Mouse (Mus musculus): ENCODE measurements at regions not wholly inside any gene's neighbourhood (a gene's known extent, or its start where the extent isn't known, plus 50 kb on each side); places are given as distances from the start of the nearest gene placed in this dataset.

GRCm38 (mm10) chr12:46945707-46946106 lies 127.0 kb upstream of the Nova1 start:
- Histone ChIP-seq H3K4me1 (replicated peaks) (no peaks in the 10 kb centered on the region), H3K27me3 (replicated peaks) (no peaks in the 10 kb centered on the region), H3K4me3 (replicated peaks) (no peak overlapping the region), H3K4me2 (replicated peaks) (no peak overlapping the region), H3K9ac (no peak overlapping the region), H3K27ac (no peak overlapping the region), H3K36me3 (no peaks in the 10 kb centered on the region), H3K9me3 (no peaks in the 10 kb centered on the region)
- ATAC-seq, result no peak

- Histone ChIP-seq H3K36me3 (no peaks in the 10 kb centered on the region), H3K9ac (no peak overlapping the region), H3K4me2 (replicated peaks) (no peak overlapping the region), H3K4me3 (replicated peaks) (no peak overlapping the region), H3K4me1 (replicated peaks) (no peaks in the 10 kb centered on the region), H3K9me3 (no peaks in the 10 kb centered on the region), H3K27ac (no peak overlapping the region), H3K27me3 (replicated peaks) (no peaks in the 10 kb centered on the region)
- ATAC-seq, result no peak
These were observed 112.4 kb upstream of the Nova1 start for GRCm38 (mm10) chr12:46931086-46931485.

- Histone ChIP-seq H3K4me3 (replicated peaks) (no peak overlapping the region), H3K4me1 (replicated peaks) (no peaks in the 10 kb centered on the region), H3K36me3 (no peaks in the 10 kb centered on the region), H3K9ac (no peak overlapping the region), H3K4me2 (replicated peaks) (no peak overlapping the region), H3K27ac (no peak overlapping the region), H3K27me3 (replicated peaks) (no peaks in the 10 kb centered on the region), H3K9me3 (no peaks in the 10 kb centered on the region)
- no peak for ATAC-seq
- 75% methylated on average over 4 of the region's 4 CpGs for WGBS
These were observed 98.6 kb upstream of the Nova1 start for GRCm38 (mm10) chr12:46917286-46917685.

- Histone ChIP-seq H3K4me1 (replicated peaks) (no peaks in the 10 kb centered on the region), H3K9me3 (no peaks in the 10 kb centered on the region), H3K4me3 (replicated peaks) (no peak overlapping the region), H3K9ac (no peak overlapping the region), H3K4me2 (replicated peaks) (no peak overlapping the region), H3K36me3 (no peaks in the 10 kb centered on the region), H3K27me3 (replicated peaks) (no peaks in the 10 kb centered on the region), H3K27ac (no peak overlapping the region)
- 90% methylated on average over 3 of the region's 3 CpGs for WGBS
- no peak for ATAC-seq
These were observed 59.4 kb upstream of the Nova1 start for GRCm38 (mm10) chr12:46878164-46878563.

GRCm38 (mm10) chr12:46870130-46870529 lies 51.4 kb upstream of the Nova1 start:
- no peaks in the 10 kb centered on the region for H3K27me3 ChIP-seq (replicated peaks)
- no peak overlapping the region for H3K9ac ChIP-seq
- no peak for ATAC-seq
- WGBS, result 56% methylated on average over 2 of the region's 2 CpGs
- H3K9me3 ChIP-seq, result no peaks in the 10 kb centered on the region
- no peak overlapping the region for H3K4me2 ChIP-seq (replicated peaks)
- no peak overlapping the region for H3K27ac ChIP-seq
- no peaks in the 10 kb centered on the region for H3K36me3 ChIP-seq
- no peak overlapping the region for H3K4me3 ChIP-seq (replicated peaks)
- H3K4me1 ChIP-seq (replicated peaks), result no peaks in the 10 kb centered on the region

Measured in intestine, embryonic 15.5 days (tissue).